Mouse (Mus musculus): Measurements from ENCODE around the gene Ifnar1. TPM values are rescaled to one million over a fixed set of nuclear protein-coding genes. Genes with fewer than 3 reads are reported as not detected.
"Not testable (repeated sequence)": the region's sequence is repeated elsewhere in the genome, so short reads cannot be mapped to it uniquely, and the experiment has no call there.

Ifnar1 gene
- polyA plus RNA-seq, 1 experiment from 2014 or later = 55.2 TPM

DNA sequence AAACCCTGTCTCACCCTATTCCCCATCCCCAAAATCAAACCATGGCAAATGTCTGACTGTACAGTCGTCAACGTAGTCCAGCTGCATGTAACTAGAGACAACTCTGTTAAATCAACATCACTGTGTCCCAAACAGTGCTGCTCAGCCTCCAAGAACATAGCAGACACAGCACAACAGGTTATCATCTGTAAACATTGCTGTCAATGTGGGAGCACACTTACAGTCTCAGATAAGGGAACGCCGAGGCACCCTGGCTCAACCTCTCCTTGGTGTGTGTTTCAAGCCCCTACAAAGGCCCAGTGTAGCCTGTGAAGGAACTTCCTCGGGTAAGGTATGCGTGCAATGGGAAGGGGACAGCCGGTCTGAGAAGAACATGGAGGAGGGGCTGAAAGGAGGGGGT, 32.0 kb downstream of the Ifnar1 start:
- H3K4me3 ChIP-seq (replicated peaks) = no peak overlapping the region
- H3K9ac ChIP-seq (replicated peaks) = no peak overlapping the region
- H3K27me3 ChIP-seq = no peaks in the 10 kb centered on the region
- no peaks in the 10 kb centered on the region for H3K9me3 ChIP-seq
- H3K4me2 ChIP-seq (replicated peaks) = no peak overlapping the region
- no peak for ATAC-seq
- no peak overlapping the region for H3K27ac ChIP-seq
- no peaks in the 10 kb centered on the region for H3K4me1 ChIP-seq (replicated peaks)
- WGBS = 87% methylated on average over 7 of the region's 7 CpGs
- H3K36me3 ChIP-seq = no peaks in the 10 kb centered on the region

DNA sequence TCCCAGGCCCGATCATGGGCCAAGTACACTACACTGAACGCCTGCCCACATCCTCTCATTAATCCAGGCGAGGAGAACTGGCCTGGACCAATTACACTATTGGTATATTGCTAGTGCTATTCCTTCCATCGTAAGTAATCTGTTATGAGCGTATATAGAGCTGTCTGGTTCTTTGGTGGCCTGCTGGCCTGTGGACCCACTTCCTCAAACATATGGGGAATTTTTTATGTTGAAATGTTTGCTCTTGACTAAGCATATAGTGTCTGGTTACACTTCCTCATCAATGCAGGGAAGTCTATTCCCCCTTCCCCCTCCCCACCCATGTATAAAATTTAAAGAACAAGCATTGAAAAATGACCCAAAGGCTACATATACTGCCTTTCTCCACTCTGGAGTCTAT, 37.0 kb downstream of the Ifnar1 start:
- Histone ChIP-seq H3K36me3 (no peaks in the 10 kb centered on the region), H3K9ac (replicated peaks) (no peak overlapping the region), H3K4me2 (replicated peaks) (no peak overlapping the region), H3K27me3 (no peaks in the 10 kb centered on the region), H3K4me1 (replicated peaks) (no peaks in the 10 kb centered on the region), H3K4me3 (replicated peaks) (no peak overlapping the region), H3K27ac (no peak overlapping the region), H3K9me3 (no peaks in the 10 kb centered on the region)
- 80% methylated on average over 5 of the region's 5 CpGs for WGBS
- ATAC-seq = no peak

DNA sequence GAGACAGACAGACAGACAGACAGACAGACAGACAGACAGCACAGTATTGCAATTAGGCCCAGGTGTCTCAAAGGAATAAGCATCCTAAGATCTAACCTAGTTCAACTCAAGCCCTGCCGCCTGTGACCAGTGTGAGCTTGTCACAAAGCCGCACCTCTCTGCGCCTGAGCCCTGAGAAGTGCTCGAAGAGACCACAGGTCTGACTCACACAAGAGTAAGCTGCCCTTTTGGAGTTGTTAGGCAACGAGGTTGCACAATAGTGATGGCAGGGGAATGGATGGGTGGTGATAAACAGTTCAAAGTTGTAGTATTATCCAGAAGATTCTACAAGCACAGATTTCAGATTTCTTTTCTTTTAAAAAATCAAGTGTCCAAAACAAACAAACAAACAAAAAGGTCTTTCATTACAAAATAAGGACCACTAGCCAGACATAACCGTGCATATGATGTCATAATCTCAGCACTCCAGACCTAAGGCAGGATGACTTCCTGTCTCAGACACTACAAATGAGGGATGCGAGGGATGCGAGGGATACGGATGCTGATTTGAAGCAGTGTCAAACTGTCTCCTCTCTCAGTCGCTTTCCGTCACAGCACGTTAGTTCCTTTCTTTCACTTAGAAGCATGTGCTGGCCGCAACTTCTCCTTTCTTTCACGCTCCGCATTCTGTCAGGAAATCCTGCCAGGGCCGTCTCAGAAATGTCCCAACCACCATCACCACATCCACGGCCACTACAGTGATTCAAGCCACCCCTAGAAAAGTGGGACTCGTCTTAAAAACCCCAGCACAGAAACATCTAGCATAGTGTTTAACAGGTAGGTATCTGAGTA, 37.7 kb downstream of the Ifnar1 start:
- no peak overlapping the region for H3K27ac ChIP-seq
- no peaks in the 10 kb centered on the region for H3K4me1 ChIP-seq (replicated peaks)
- WGBS = 64% methylated on average over 18 of the region's 18 CpGs
- H3K4me2 ChIP-seq (replicated peaks) = no peak overlapping the region
- no peaks in the 10 kb centered on the region for H3K36me3 ChIP-seq
- no peak overlapping the region for H3K9ac ChIP-seq (replicated peaks)
- no peaks in the 10 kb centered on the region for H3K27me3 ChIP-seq
- ATAC-seq = no peak
- no peaks in the 10 kb centered on the region for H3K9me3 ChIP-seq
- H3K4me3 ChIP-seq (replicated peaks) = no peak overlapping the region

DNA sequence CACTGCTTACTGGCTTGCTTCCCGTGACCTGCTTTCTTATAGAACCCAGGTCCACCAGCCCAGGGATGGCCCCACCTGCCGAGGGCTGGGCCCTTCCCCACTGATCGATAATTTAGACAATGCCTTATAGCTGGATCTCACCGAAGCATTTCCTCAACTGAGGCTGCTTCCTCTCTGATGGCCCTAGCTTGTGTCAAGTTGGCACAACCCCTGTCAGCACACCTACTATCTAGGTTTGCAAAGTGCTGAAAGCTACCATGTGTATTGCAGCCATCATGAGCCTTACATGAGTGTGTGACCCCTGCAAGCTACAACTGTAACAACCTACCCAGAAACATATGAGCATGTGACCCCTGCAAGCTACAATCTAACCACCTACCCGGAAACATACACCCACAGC, 39.2 kb downstream of the Ifnar1 start:
- 88% methylated on average over 5 of the region's 5 CpGs for WGBS
- no peak for ATAC-seq
- no peak overlapping the region for H3K9ac ChIP-seq (replicated peaks)
- H3K4me2 ChIP-seq (replicated peaks) = no peak overlapping the region
- no peaks in the 10 kb centered on the region for H3K4me1 ChIP-seq (replicated peaks)
- H3K27ac ChIP-seq = no peak overlapping the region
- no peaks in the 10 kb centered on the region for H3K9me3 ChIP-seq
- no peak overlapping the region for H3K4me3 ChIP-seq (replicated peaks)
- H3K27me3 ChIP-seq = no peaks in the 10 kb centered on the region
- no peaks in the 10 kb centered on the region for H3K36me3 ChIP-seq

DNA sequence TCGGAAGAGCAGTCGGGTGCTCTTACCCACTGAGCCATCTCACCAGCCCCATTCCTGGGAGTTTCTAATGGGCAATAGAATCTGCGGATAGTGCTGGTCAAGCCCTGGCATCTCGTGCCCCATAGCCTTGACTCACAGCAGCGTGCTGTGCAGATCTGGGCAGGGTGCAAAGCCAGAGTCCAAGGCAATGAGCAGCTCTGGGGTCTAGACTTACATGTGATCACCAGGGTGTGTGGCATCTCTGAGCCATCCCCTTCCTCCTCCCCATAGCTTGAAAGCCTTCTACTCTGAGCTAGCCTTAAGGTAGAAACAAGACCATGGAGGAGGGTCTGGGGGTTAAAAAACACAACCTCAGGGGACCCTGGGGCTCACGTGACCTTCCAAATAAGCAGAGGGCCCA, 41.2 kb downstream of the Ifnar1 start:
- Histone ChIP-seq H3K4me1 (replicated peaks) (no peaks in the 10 kb centered on the region), H3K9me3 (no peaks in the 10 kb centered on the region), H3K27me3 (no peaks in the 10 kb centered on the region), H3K4me2 (replicated peaks) (no peak overlapping the region), H3K27ac (no peak overlapping the region), H3K4me3 (replicated peaks) (no peak overlapping the region), H3K9ac (replicated peaks) (no peak overlapping the region), H3K36me3 (no peaks in the 10 kb centered on the region)
- 92% methylated on average over 6 of the region's 6 CpGs for WGBS
- no peak for ATAC-seq

DNA sequence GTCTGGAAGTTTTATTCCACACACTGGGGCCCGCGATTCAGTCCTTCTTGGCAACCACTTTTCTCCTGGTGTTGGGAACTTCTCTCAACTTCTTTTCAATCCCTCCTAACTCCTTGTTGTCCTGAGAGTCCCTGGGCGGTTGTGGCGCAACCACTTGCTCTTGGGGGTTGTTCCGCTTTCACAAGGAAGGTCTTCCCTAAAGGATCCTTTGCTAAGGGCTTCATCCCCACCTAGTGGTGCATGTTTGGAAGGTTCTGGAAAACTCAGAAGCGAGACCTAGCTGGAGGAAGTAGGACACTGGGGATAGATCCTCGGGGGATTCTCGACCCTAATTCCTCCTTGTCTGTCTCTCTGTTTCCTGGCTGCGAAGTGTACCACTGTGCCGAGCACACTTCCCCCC, 42.0 kb downstream of the Ifnar1 start:
- 78% methylated on average over 10 of the region's 10 CpGs for WGBS
- no peak for ATAC-seq

DNA sequence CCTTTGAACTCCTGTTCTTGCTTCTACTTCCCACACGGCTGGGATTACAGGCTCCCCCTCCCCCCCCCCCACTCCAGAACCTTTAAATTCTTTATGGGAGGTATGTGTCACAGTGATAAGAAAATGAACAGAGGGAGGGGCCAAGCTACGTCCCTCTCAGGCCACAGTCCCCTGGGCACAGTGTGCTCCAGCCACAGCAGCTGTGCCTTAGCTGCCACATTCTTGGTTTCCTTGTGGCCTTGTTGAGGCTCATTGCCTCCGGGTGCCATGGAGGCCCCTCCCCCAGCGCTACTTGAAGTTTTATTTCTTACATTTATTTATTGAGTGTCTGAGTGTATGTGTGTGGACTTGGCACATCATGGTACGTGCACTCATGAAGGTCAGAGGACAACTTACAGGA, 42.5 kb downstream of the Ifnar1 start:
- no peaks in the 10 kb centered on the region for H3K27me3 ChIP-seq
- H3K4me2 ChIP-seq (replicated peaks) = no peak overlapping the region
- H3K4me1 ChIP-seq (replicated peaks) = no peaks in the 10 kb centered on the region
- no peak for ATAC-seq
- no peaks in the 10 kb centered on the region for H3K9me3 ChIP-seq
- 69% methylated on average over 5 of the region's 5 CpGs for WGBS
- H3K27ac ChIP-seq = no peak overlapping the region
- no peak overlapping the region for H3K4me3 ChIP-seq (replicated peaks)
- no peaks in the 10 kb centered on the region for H3K36me3 ChIP-seq
- H3K9ac ChIP-seq (replicated peaks) = no peak overlapping the region

More for the DNA sequence above, 42.0 kb downstream of the Ifnar1 start:
- no peak overlapping the region for H3K4me3 ChIP-seq (replicated peaks)
- no peak overlapping the region for H3K27ac ChIP-seq
- H3K36me3 ChIP-seq = no peaks in the 10 kb centered on the region
- H3K27me3 ChIP-seq = no peaks in the 10 kb centered on the region
- H3K9me3 ChIP-seq = no peaks in the 10 kb centered on the region
- no peak overlapping the region for H3K9ac ChIP-seq (replicated peaks)
- H3K4me2 ChIP-seq (replicated peaks) = no peak overlapping the region
- no peaks in the 10 kb centered on the region for H3K4me1 ChIP-seq (replicated peaks)

DNA sequence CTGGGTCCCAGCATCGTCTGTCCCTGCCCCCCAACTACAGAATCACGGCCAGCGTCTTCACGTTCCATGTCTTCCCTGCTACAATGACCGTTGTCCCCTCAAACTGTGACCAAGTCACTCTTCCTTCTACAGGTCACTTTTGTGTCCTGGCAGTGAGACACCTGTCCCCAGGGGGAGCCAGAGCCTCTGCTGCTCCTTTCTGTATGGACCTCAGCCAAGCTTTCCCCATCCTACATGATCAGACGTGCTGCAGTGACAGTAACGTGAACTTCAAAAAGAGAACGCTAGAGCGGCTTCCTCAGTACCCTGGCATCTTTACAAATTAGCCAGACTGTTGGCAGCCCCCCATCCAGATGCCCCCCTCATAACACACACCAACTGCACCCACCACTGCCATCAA, 43.5 kb downstream of the Ifnar1 start:
- 89% methylated on average over 9 of the region's 9 CpGs for WGBS
- no peak for ATAC-seq

DNA sequence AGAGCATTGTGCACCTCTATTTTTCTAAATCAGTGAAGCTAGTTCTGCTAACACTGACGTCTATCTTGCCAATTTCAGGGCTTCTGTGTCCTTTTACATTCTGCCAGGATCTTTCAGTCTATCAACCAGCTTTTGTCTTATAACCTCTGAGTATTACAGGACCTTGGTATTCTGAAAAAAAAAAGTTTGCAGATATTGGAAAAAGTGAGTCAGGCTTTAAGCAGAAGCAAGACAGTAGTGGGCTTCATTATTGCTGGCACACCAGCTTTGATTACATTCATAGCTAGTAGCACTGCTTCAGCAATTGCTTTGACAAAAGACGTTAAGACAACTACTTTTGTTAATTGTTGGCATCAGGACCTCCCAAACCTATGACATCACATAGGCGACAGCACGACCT, 45.8 kb downstream of the Ifnar1 start:
- H3K9ac ChIP-seq (replicated peaks); H3K9me3 ChIP-seq; H3K4me3 ChIP-seq (replicated peaks); H3K4me1 ChIP-seq (replicated peaks); H3K4me2 ChIP-seq (replicated peaks); ATAC-seq; H3K27ac ChIP-seq; H3K27me3 ChIP-seq; H3K36me3 ChIP-seq: not testable (repeated sequence)
- WGBS = 76% methylated on average over 4 of the region's 4 CpGs

More for the DNA sequence above, 43.5 kb downstream of the Ifnar1 start:
- H3K9ac ChIP-seq (replicated peaks) = no peak overlapping the region
- H3K36me3 ChIP-seq = no peaks in the 10 kb centered on the region
- H3K4me1 ChIP-seq (replicated peaks) = no peaks in the 10 kb centered on the region
- H3K4me2 ChIP-seq (replicated peaks) = no peak overlapping the region
- no peak overlapping the region for H3K4me3 ChIP-seq (replicated peaks)
- H3K27ac ChIP-seq = no peak overlapping the region
- H3K9me3 ChIP-seq = no peaks in the 10 kb centered on the region
- no peaks in the 10 kb centered on the region for H3K27me3 ChIP-seq

DNA sequence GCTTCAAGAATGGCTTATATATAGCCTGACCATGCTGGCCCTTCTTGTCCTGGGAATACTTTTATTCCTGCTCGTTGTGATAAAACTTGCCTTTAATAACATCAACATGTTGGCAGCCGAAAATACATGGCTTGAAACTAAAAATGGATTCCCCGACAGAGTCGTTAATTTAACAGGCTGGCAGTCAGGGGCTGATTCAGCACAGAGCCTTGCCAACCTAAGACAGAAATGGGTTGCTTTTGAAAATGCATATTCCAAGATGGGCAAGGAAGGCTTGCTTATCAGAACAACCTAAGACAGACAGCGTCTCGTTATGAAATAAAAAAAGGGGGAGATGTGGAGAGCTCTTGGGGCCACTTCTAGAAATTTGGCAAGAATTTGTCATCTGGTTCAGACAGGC, 46.8 kb downstream of the Ifnar1 start:
- Histone ChIP-seq H3K4me1 (replicated peaks) (no peaks in the 10 kb centered on the region), H3K9ac (replicated peaks) (no peak overlapping the region), H3K27ac (no peak overlapping the region), H3K36me3 (no peaks in the 10 kb centered on the region), H3K27me3 (no peaks in the 10 kb centered on the region), H3K9me3 (no peaks in the 10 kb centered on the region), H3K4me2 (replicated peaks) (no peak overlapping the region), H3K4me3 (replicated peaks) (no peak overlapping the region)
- 85% methylated on average over 6 of the region's 6 CpGs for WGBS
- ATAC-seq = no peak

DNA sequence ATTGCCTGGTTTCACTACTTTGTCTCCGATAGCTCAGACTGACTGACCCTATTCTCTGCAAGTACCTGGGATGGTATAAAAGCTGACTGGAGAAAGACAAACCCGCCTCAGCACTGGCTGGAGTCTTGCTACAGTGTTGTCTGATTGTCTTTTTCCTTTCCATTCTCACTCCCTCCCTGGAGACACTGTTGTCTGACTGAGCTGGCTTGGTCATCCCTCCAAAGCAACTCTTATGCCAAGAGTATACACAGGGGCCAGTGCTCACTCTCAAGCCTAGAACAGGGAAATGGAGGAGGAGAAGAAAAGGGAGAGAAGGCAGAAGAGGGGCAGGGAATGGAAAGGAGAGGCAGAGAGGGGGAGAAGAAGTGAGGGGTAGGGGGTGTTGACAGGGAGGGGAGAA, 47.4 kb downstream of the Ifnar1 start:
- H3K9me3 ChIP-seq = no peaks in the 10 kb centered on the region
- H3K36me3 ChIP-seq = no peaks in the 10 kb centered on the region
- no peak overlapping the region for H3K9ac ChIP-seq (replicated peaks)
- WGBS = 61% methylated on average over 2 of the region's 2 CpGs
- no peak overlapping the region for H3K27ac ChIP-seq
- H3K4me2 ChIP-seq (replicated peaks) = no peak overlapping the region
- no peak overlapping the region for H3K4me3 ChIP-seq (replicated peaks)
- no peaks in the 10 kb centered on the region for H3K4me1 ChIP-seq (replicated peaks)
- H3K27me3 ChIP-seq = no peaks in the 10 kb centered on the region
- no peak for ATAC-seq

DNA sequence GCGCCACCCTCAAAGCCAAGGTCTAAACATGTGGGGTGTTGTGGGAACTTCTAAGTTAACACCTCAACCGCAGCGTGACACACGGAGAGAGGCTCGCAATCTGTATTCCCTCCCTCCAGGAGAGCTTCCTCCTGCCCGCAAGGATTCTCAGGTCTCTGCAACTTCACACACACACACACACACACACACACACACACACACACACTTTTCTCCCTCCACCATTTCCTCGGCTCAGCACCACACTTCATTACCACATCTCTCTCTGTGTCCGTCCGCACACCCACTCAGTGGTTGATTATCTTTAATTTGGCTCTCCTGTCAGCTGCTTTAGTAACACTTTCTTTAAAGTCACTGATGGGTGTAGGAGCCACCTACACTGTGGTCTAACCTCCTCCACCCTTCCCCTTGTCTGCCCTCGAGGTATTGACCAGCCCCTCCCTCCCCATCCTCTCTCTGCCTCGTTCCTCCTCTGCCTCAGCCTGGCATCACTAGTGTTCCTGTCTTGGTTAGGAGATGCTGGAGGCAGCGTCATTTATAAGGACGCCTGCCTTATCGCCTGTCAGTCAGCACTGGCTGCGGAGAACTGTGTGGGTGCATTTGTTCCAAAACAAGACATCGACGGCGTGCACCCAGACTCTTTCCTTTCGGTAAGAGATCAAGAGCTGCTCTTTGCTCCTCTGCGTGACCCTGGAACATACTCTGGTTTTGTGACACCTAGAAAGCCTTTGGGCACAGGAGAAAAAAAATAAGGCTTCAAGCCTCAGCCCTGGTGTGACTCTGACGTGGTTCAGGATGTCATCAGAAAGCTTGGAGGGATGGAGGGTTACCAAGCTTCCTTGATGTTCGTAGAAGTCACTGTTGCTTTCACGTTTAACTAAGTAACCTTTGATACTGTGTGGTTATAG, 48.3 kb downstream of the Ifnar1 start:
- no peak overlapping the region for H3K27ac ChIP-seq
- no peak for ATAC-seq
- no peak overlapping the region for H3K4me3 ChIP-seq (replicated peaks)
- no peaks in the 10 kb centered on the region for H3K4me1 ChIP-seq (replicated peaks)
- H3K36me3 ChIP-seq = no peaks in the 10 kb centered on the region
- H3K4me2 ChIP-seq (replicated peaks) = no peak overlapping the region
- H3K27me3 ChIP-seq = no peaks in the 10 kb centered on the region
- no peak overlapping the region for H3K9ac ChIP-seq (replicated peaks)
- WGBS = 81% methylated on average over 23 of the region's 23 CpGs
- H3K9me3 ChIP-seq = no peaks in the 10 kb centered on the region
